Mouse (Mus musculus): ENCODE measurements around the gene Dmkn.

DNA sequence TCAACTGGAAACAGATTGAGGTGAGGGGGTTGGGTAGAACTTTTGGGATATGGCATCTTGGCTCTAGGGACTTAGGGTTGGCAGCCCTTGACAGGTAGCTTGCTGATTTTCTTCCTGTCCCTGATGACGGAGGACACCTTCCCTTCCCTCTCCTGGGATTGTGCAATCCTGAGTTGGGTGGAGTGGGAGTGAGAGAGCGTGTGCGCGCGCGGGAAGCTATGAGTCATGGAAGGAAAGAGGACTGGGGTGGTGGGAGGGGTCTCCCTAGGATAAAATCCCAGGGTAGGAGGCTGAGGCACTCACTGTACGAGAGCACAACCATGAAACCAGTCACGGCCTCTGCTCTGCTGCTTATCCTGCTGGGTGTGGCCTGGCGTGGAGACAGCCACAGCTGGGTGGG lies 12.5 kb downstream of the Dmkn start:
- TF ChIP-seq CTCF (IDR thresholded peaks at IDR 0.05; ENCODE audit: low read depth, low read length) = no peak
- no peak for TF ChIP-seq EP300 (IDR thresholded peaks at IDR 0.05; ENCODE audit: insufficient read depth, low read depth, low read length)

Data from ES-Bruce4 (cell line).